In the genomic region with DNA sequence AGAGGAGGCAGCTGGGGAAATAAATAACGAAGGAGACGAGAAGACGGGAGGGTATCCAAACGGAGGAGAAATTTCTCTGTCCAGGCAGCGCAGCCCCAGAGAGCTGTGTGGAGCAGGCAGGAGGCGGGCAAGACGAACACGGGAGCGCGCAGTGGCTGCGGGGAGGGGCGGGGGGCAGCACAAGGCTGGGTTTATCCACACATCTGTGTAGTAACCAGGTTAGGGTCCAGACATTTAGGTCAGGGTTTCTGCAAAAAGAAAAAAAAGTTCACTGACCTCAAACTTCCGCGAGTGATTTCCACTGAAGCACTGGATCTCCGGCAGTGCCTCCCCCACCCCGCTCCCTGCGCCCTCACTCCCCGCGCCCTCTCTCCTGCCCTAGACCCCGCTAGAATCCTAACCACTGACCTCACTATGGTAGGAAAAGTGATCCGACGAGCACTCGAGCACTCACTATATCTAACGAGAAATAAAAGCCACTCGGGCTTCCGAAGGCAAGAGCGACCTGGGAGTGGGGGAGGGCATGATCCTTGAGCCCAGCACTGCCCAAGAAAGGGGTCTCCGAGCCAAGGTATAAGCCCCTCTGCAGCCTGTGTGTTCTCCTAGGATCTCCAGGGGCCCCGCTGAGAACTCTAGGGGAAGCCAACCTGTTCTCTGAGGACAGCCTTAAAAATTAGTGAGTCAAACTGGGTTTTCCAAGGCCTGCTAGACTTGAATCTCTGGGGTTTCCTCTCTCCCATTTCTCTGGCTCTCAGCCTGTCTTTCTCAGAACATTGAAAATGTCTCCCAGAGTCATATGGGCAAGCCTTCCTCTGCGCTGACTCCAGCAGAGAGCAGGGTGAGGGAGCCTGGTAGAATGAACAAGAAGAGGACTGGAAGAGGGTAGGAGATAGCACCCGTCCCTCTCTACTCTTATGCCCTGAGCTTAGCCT, we compare ENCODE assay signal across 9 mouse cellular contexts. TPM values are rescaled to one million over a fixed set of nuclear protein-coding genes. Genes with fewer than 3 reads are reported as not detected.
DNase-seq lines count a peak whose midpoint lies in the region; ATAC-seq lines count a peak whose summit lies in the region.
"Had no signal": no experiment of that assay in that cellular context is flagged by ENCODE, and none has a peak within 500 bp of the region (broad histone marks: within the 10 kb centered on the region; RNA-seq: fewer than 3 reads in every experiment).

A gene (minus strand): TSS at position 227 of the 932 bp plus-strand sequence.

- ATAC-seq in forebrain, embryonic 15.5 days (replicated peaks) = peak; percentile 29; the same call in 1 of the 2 replicates
- ATAC-seq in midbrain, embryonic 16.5 days = 0 out of 2 replicates have a peak, but pooled peaks have one; percentile 43
- ATAC-seq in activated CD4-positive, CD25-positive, alpha-beta regulatory T cell, adult 4 months = no peak

- H3K4me2 ChIP-seq in forebrain, embryonic 15.5 days (replicated peaks) = peak within 1 kb of the TSS; percentile 77
- H3K4me2 ChIP-seq in midbrain, embryonic 16.5 days (ENCODE audit: low read length) = peak within 1 kb of the TSS; percentile 69

- no peaks in the 10 kb centered on the region for H3K36me3 ChIP-seq in forebrain, embryonic 15.5 days
- no peaks in the 10 kb centered on the region for H3K36me3 ChIP-seq in midbrain, embryonic 16.5 days (ENCODE audit: control insufficient read depth, insufficient read depth, low read length)

- no peaks in the 10 kb centered on the region; the same call in 1 of the 2 replicates for H3K27me3 ChIP-seq in forebrain, embryonic 15.5 days
- peaks cover 2% of the 10 kb centered on the region; the same call in 1 of the 2 replicates for H3K27me3 ChIP-seq in midbrain, embryonic 16.5 days (ENCODE audit: control insufficient read depth, insufficient read depth, low read depth, low read length)

- H3K27ac ChIP-seq in forebrain, embryonic 15.5 days (replicated peaks) = no peak within 1 kb of the TSS
- H3K27ac ChIP-seq in midbrain, embryonic 16.5 days (ENCODE audit: low read length) = no peak within 1 kb of the TSS

- peak within 1 kb of the TSS; percentile 53 for H3K9ac ChIP-seq in forebrain, embryonic 15.5 days (replicated peaks)
- H3K9ac ChIP-seq in midbrain, embryonic 16.5 days (ENCODE audit: low read depth, low read length) = peak within 1 kb of the TSS; percentile 60

- peak in 1 of 2 experiments; percentile 42 for DNase-seq in frontal cortex, adult 2 months (ENCODE audit: extremely low spot score in 1 of 2, low spot score in 1 of 2)
- DNase-seq in frontal cortex, postnatal 36 days (ENCODE audit: low spot score in 2 of 2) = no peak
- DNase-seq in spleen, adult 18-20 months = peak; percentile 8 to 25
- DNase-seq in spleen, adult 12 weeks (ENCODE audit: low spot score) = no peak
- no peak for DNase-seq in left cerebral cortex, adult 8-10 months (ENCODE audit: low spot score in 2 of 2)

- H3K4me3 ChIP-seq in forebrain, embryonic 15.5 days = peak within 1 kb of the TSS; percentile 46
- peak within 1 kb of the TSS; percentile 44 for H3K4me3 ChIP-seq in midbrain, embryonic 16.5 days (ENCODE audit: low read depth, low read length)

- 6% methylated on average over 31 of the region's 31 CpGs for WGBS in forebrain, embryonic 15.5 days
- 5% methylated on average over 31 of the region's 31 CpGs for WGBS in midbrain, embryonic 16.5 days

- no peaks in the 10 kb centered on the region for H3K9me3 ChIP-seq in forebrain, embryonic 15.5 days
- H3K9me3 ChIP-seq in midbrain, embryonic 16.5 days (replicated peaks; ENCODE audit: control insufficient read depth, low read length, poor library complexity, severe bottlenecking) = no peaks in the 10 kb centered on the region

- peaks cover 47% of the 10 kb centered on the region for H3K4me1 ChIP-seq in forebrain, embryonic 15.5 days
- H3K4me1 ChIP-seq in midbrain, embryonic 16.5 days (ENCODE audit: control insufficient read depth, insufficient read depth, low read length) = peaks cover 29% of the 10 kb centered on the region

RNA-seq across cellular contexts. Expression of the gene that starts here (rescaled TPM):
- polyA plus RNA-seq in frontal cortex, adult 2 months (2012; rRNA removed) = 50.0 and 57.6 TPM in 2 replicates
- 12.0 and 13.1 TPM in 2 replicates for polyA plus RNA-seq in forebrain, embryonic 15.5 days (2015; fragmentation: Nextera tagmentation; extraction: Ambion mirVana)
- 100 to 1,000 TPM; 127 to 161 (median 141) TPM for total RNA-seq in left cerebral cortex, adult 8-10 months (2022)
- polyA plus RNA-seq in midbrain, embryonic 16.5 days (2015; fragmentation: Nextera tagmentation; extraction: Ambion mirVana) = 18.2 and 20.9 TPM in 2 replicates
- under 1 TPM; 0.04 to 0.19 TPM for polyA plus RNA-seq in activated CD4-positive, CD25-positive, alpha-beta regulatory T cell, adult 4 months (2017; shearing (Covaris generic))
- polyA plus RNA-seq: C2C12 had no signal

Comparison
In these comparisons a context has a peak if more than half of its experiments do, and no peak if none do; other contexts are left out.
1. RNA of the gene that starts here (polyA plus RNA-seq): 50.0 to 57.6 TPM in frontal cortex, adult 2 months, 18.2 to 20.9 TPM in midbrain, embryonic 16.5 days and 12.0 to 13.1 TPM in forebrain, embryonic 15.5 days; 0.04 to 0.19 TPM in activated CD4-positive, CD25-positive, alpha-beta regulatory T cell, adult 4 months; every median in the first group is over 10 times any median in the second.
2. DNase-seq: peak in spleen, adult 18-20 months (2 of 2); none in frontal cortex, postnatal 36 days (0 of 2), spleen, adult 12 weeks (single experiment) and left cerebral cortex, adult 8-10 months (0 of 2).